Mouse (Mus musculus): ENCODE results near the gene Klhl3. TPM values are rescaled to one million over a fixed set of nuclear protein-coding genes. Genes with fewer than 3 reads are reported as not detected.
A peak's percentile ranks its signal among the peaks of the same experiment; 100 is the strongest.

The Klhl3 gene
- polyA plus RNA-seq, 1 experiment, result 1.6 TPM

DNA sequence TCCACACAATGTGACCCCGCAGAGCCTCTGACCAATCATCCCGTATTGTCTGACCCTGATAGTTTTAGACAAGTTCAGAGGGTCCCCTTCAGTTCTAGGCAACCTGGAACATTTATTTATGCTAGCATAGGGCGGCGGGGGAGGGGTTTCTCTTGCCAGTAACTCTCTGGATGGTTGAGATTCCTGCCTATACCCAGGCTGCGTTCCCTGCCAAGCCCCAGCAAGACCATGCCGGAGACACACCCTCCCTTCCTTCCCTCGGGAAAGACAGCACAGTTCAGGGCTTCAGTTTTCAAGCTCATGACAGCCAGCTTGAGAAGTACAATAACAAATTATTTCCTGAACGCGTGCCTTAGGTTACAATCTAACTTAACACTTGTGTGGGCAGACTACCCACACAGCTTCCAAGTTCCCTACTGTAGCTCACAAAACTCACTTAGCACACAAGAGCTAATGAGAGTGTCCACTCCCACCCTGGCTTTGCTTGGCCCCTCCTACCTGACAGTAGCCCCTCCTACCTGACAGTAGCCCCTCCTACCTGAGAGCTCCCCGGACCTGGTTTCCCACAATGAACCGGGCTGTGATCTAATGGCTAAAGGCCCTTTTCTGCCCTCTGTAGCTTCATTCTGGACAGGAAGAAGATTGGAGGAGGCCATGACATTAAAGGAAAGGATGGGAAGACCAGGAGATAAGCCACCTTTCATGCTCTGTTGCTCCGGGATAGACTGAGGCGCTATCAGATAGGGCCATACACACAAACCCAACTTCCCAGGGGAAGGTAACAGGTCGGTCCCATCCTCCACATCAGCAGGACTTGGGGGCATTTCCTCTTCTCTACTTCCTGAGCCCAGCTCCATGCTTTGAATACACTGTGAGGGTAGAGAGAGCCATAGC lies 46.6 kb downstream of the Klhl3 start:
- no peak for DNase-seq (ENCODE audit: low spot score)

DNA sequence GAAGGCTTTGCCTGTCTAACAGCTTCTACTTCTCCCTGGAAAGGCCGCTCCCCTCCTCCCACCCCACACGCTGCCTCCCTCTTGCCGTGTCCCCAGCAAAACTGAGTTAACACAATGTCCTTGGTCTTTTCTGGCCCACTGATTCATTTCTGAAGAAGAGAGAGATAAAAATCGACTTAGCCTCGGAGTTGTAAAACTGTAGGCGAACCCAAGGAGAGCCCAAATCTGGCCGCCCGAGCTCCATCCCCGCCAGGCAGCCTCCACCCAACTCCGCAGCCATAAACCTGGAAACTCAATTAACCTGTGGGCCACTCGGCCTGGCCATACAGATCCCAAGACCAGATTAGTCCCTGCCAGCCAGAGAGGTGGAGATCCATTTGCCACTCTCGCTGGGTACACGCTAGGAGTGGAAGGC lies 47.3 kb downstream of the Klhl3 start:
- DNase-seq (ENCODE audit: low spot score), result no peak

- DNase-seq (ENCODE audit: low spot score), result no peak
Measured at GRCm38 (mm10) chr13:58065316-58065715, 48.1 kb downstream of the Klhl3 start.

GRCm38 (mm10) chr13:58057953-58058870 lies 55.2 kb downstream of the Klhl3 start:
- no peak for DNase-seq (ENCODE audit: low spot score)

GRCm38 (mm10) chr13:58056618-58057017 lies 56.8 kb downstream of the Klhl3 start:
- DNase-seq (ENCODE audit: low spot score), result no peak

DNA sequence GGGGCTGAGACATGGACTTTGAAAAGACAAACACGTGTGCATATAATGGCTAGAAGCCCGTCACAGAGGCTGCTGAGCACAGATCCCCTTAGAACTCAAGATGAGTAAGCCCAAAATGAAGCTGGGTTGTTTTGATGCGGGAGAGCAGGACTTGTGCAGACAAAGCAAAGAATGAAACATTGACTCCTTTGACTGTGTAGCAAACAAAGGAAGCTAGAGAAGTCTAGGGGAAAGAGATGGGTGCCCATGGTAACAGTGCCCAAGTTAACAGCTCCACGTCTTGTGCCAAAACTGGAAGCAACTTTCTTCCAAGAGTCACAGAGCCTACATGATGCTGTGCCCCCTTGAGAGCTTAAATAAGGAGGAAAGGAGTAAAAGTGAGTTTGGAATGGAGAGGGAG lies 59.8 kb downstream of the Klhl3 start:
- no peak for DNase-seq (ENCODE audit: low spot score)

- DNase-seq (ENCODE audit: low spot score), result no peak
Measured at GRCm38 (mm10) chr13:58051654-58052053, 61.7 kb downstream of the Klhl3 start.

- no peak for DNase-seq (ENCODE audit: low spot score)
Measured at GRCm38 (mm10) chr13:58051251-58051650, 62.1 kb downstream of the Klhl3 start.

GRCm38 (mm10) chr13:58049121-58049520 lies 64.3 kb downstream of the Klhl3 start:
- DNase-seq (ENCODE audit: low spot score), result no peak

DNA sequence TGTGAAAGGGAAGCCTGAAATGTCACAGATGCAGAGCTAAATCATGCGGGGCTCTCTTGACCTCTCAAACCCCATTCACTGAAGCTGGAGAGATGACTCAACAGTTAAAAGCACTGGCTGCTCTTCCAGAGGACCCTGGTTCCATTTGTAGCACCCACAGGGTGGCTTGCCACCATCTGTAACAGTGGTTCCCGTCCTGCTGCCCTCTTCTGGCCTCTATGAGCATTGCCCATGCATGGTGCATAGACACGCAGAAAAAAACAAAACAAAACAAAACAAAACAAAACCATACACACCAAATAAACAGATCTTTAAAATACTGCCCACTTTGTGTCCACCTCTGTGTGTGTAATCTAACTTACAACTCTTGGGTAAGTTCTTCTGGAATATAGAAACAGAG lies 65.3 kb downstream of the Klhl3 start:
- no peak for DNase-seq (ENCODE audit: low spot score)

GRCm38 (mm10) chr13:58046178-58046577 lies 67.2 kb downstream of the Klhl3 start:
- DNase-seq (ENCODE audit: low spot score), result no peak

GRCm38 (mm10) chr13:58045278-58045677 lies 68.1 kb downstream of the Klhl3 start:
- DNase-seq (ENCODE audit: low spot score), result no peak

DNA sequence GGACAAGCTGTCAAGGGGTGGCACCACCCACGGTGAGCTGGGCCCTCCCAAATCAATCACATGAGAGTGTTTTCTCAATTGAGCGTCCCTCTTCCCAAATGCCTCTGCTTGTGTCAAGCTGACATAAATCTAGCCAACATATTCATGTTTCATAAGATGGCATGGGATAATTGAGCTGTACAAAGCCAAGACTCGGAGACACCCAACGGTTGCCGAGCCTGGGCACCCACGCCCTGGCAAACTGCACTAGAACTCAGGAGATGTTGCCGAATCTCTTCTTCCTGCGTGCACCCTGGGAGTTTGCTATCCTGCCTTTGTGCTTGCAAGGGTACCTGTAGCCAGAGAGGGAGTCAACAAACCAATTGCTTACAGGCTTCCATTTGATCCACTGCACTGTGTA lies 70.1 kb downstream of the Klhl3 start:
- DNase-seq (ENCODE audit: low spot score), result no peak

- no peak for DNase-seq (ENCODE audit: low spot score)
Measured at GRCm38 (mm10) chr13:58040112-58040511, 73.3 kb downstream of the Klhl3 start.

DNA sequence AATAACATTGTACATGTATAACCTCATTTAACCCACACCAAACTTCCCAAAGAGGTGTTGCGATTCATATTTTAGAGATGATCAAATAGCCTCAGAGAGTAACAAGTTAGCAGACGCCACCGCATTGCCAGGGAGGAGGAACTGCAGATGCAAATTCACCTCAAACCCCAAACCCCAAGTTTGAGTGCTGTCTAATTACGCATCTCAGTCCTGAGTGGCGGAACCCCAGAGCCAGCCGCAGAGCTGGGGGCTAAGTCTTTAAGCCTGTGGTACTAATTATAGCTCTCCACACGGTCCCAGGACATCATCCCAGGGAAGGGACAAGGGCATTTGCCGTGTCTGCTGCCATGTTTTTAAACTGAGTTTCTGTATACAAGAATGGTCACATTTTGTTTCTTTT lies 75.9 kb downstream of the Klhl3 start:
- DNase-seq (ENCODE audit: low spot score), result no peak

DNA sequence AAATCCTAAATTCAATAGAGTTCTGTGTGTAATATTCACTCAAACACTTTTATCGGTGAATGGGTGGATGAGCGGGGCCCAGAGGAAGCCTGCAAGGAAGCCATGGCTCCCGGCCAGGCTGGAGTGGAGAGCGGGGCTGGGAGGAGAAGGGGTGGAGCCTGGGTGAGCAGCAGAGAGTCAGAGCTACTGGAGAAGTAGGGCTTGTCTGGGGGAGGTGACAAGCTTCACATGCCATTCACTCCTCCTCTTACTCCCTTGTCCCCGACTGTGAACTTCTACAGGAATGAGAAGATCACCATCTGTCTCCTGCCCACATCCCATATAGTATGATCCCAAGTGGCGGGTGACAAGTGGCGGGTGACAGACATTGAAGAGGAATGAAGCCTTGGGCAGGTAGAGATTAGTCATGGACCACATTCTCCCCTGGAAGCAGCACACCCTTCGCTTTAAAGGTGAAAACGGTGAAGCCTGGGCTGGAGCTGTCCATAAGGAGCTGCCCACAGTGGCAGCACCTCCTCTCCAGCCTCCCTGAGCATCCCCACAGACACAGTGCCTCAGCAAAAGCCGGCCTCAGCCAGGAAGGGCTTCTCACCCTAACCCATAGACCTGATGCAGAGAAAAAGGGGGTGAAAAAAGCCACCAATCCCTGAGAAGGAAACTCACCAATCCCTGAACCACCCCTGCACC lies 77.8 kb downstream of the Klhl3 start:
- no peak for DNase-seq (ENCODE audit: low spot score)

DNA sequence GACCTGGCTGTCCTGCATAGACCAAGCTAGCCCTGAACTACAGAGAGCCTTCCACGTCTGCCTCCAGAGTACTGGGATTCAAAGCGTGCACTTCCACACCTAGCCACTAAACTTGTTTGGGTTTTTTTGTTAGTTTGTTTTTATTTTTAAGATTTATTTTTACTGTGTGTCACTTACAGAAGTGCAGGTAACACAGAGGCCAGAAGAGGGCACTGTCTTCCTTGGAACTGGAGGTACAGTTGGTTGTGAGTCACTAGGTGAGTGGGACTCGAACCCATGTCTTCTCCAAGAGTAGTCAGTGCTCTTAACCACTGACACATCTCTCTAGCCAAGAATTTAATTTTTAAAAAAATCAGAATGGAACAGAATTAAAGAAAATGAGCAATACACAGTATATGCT lies 78.4 kb downstream of the Klhl3 start:
- no peak for DNase-seq (ENCODE audit: low spot score)

- no peak for DNase-seq (ENCODE audit: low spot score)
Measured at GRCm38 (mm10) chr13:58034507-58034906, 78.9 kb downstream of the Klhl3 start.

DNA sequence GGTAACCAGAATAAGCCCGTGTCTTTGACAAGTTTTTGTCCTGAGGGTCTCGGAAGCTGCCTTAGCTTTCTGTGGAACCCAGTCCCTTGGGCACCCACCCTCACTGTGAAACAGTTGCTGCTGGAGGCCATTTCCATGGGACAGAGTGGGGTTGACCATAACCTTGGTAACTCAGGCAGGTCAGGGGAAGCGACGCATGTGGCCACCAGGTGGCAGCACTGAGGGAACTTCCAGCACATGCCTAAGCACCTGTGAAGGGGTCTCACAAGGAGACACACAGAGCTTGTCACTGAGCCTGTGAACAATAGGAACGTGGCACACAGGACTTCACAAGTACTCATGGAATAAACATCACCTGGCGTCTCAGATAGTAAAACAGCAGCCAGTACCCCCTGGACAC lies 81.6 kb downstream of the Klhl3 start:
- peak; percentile 56 for DNase-seq (ENCODE audit: low spot score)

DNA sequence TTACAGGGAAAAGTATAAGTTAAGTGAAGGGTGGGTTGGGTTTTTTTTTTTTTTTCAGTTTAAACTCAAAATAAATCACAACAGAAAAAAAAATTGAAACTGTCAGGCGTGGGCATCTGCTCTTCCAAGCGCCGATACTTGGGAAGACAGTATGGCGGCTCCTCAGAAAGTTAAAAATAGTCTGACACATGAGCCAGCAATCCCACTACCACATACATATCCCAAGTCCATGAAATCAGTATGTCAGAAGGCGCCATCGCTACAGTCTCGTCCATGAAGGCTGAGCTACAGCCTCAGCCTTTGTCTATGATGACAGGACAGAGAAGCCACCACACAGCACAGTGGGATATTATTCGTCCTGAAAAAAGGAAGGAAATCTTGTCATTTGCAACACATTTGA lies 86.3 kb downstream of the Klhl3 start:
- DNase-seq (ENCODE audit: low spot score), result no peak

GRCm38 (mm10) chr13:58025701-58026414 lies 87.5 kb downstream of the Klhl3 start:
- DNase-seq (ENCODE audit: low spot score), result no peak

All from urinary bladder, adult 2 months (tissue).